Mouse (Mus musculus) MEL (cell line): ENCODE data around the gene Clcn3. TPM values are rescaled to one million over a fixed set of nuclear protein-coding genes. Genes with fewer than 3 reads are reported as not detected.

Experiments used
- DNase-seq: peaks from one replicate; pipeline ENCODE4 v3.0.0; 2011; ENCODE audit warnings: low read depth, low spot score
- H3K27ac ChIP-seq: 2 replicates; pipeline ENCODE4 v1.5.1; 2012; ENCODE audit warnings: low read depth, mild to moderate bottlenecking, control low read depth, low read length, moderate library complexity; ENCODE audit not compliant: control insufficient read depth
- H3K27me3 ChIP-seq, 2 experiments: fragments of 150-350 bp in 1 of 2; sonication (generic) in 1 of 2; 2 replicates each; pipeline ENCODE4 v1.6.1; 2012; ENCODE audit warnings: low read length in 2 of 2, mild to moderate bottlenecking in 2 of 2, improper control_type of control experiment in 1 of 2, moderate library complexity in 1 of 2; ENCODE audit not compliant: insufficient read depth in 2 of 2, control insufficient read depth in 1 of 2
- H3K36me3 ChIP-seq, 2 experiments: 2 replicates each; pipeline ENCODE4 v1.6.1; 2012 to 2014; ENCODE audit warnings: low read length in 2 of 2, improper control_type of control experiment in 1 of 2, inconsistent platforms in 1 of 2, mild to moderate bottlenecking in 1 of 2; ENCODE audit not compliant: insufficient read depth in 2 of 2, control insufficient read depth in 1 of 2
- H3K4me1 ChIP-seq, 2 experiments: fragments of 150-350 bp in 1 of 2; sonication (generic) in 1 of 2; 2 replicates each; pipeline ENCODE4 v1.6.1; 2012; ENCODE audit warnings: low read length in 2 of 2, improper control_type of control experiment in 1 of 2, mild to moderate bottlenecking in 1 of 2; ENCODE audit not compliant: insufficient read depth in 2 of 2, control insufficient read depth in 1 of 2
- H3K4me3 ChIP-seq, 2 experiments: fragments of 150-350 bp in 1 of 2; sonication (generic) in 1 of 2; 2 replicates each; pipeline ENCODE4 v1.5.1; 2012; ENCODE audit warnings: low read depth in 2 of 2, low read length in 2 of 2, mild to moderate bottlenecking in 2 of 2, moderate library complexity in 2 of 2, control low read depth in 1 of 2, improper control_type of control experiment in 1 of 2; ENCODE audit not compliant: control insufficient read depth in 1 of 2, insufficient read depth in 1 of 2
- H3K79me2 ChIP-seq: 2 replicates; pipeline ENCODE4 v1.6.1; 2012; ENCODE audit warnings: mild to moderate bottlenecking, low read length, moderate library complexity; ENCODE audit not compliant: control insufficient read depth, poor library complexity, insufficient read depth
- H3K9ac ChIP-seq: 2 replicates; pipeline ENCODE4 v1.6.1; 2012; ENCODE audit warnings: low read depth, mild to moderate bottlenecking, control low read depth, low read length, moderate library complexity; ENCODE audit not compliant: control insufficient read depth, poor library complexity, severe bottlenecking
- H3K9me3 ChIP-seq: fragments of 150-350 bp; sonication (generic); replicated peaks from 2 replicates; pipeline ENCODE4 v1.6.1; 2012; ENCODE audit warnings: mild to moderate bottlenecking, low read length, improper control_type of control experiment, moderate library complexity; ENCODE audit not compliant: insufficient read depth
- BHLHE40 ChIP-seq: IDR thresholded peaks from 2 replicates; pipeline ENCODE4 v1.6.1; 2012; ENCODE audit warnings: low read depth, mild to moderate bottlenecking, inconsistent platforms, low read length, improper control_type of control experiment, borderline replicate concordance
- CHD1 ChIP-seq: IDR thresholded peaks from 2 replicates; pipeline ENCODE4 v1.6.1; 2012; ENCODE audit warnings: low read depth, mild to moderate bottlenecking, inconsistent platforms, low read length, improper control_type of control experiment
- CTCF ChIP-seq, 3 experiments: IDR thresholded peaks in 2 of 3; conservative IDR thresholded peaks in 1 of 3; 2 replicates each; pipeline ENCODE4 v1.5.1; 2011 to 2012; ENCODE audit warnings: low read length in 3 of 3, low read depth in 2 of 3, mild to moderate bottlenecking in 2 of 3, improper control_type of control experiment in 1 of 3, inconsistent platforms in 1 of 3, mixed read lengths in 1 of 3, moderate library complexity in 1 of 3; ENCODE audit not compliant: control insufficient read depth in 1 of 3, insufficient read depth in 1 of 3, poor library complexity in 1 of 3, severe bottlenecking in 1 of 3
- E2F4 ChIP-seq: IDR thresholded peaks from 2 replicates; pipeline ENCODE4 v1.6.1; 2011; ENCODE audit warnings: low read depth, low read length, improper control_type of control experiment, borderline replicate concordance
- ELF1 ChIP-seq: IDR thresholded peaks from 2 replicates; pipeline ENCODE4 v1.6.1; 2014; ENCODE audit warnings: low read depth, mild to moderate bottlenecking, inconsistent platforms, low read length, improper control_type of control experiment, moderate library complexity
- EP300 ChIP-seq, 2 experiments: IDR thresholded peaks; 2 replicates each; pipeline ENCODE4 v1.6.1; 2011; ENCODE audit warnings: improper control_type of control experiment in 2 of 2, low read length in 2 of 2, low read depth in 1 of 2, mild to moderate bottlenecking in 1 of 2
- ETS1 ChIP-seq: IDR thresholded peaks from 2 replicates; pipeline ENCODE4 v1.6.1; 2012; ENCODE audit warnings: low read depth, mild to moderate bottlenecking, inconsistent platforms, low read length, improper control_type of control experiment, moderate library complexity
- GATA1 ChIP-seq: IDR thresholded peaks from 2 replicates; pipeline ENCODE4 v1.6.1; 2011; ENCODE audit warnings: low read depth, low read length, improper control_type of control experiment
- HCFC1 ChIP-seq: IDR thresholded peaks from 2 replicates; pipeline ENCODE4 v1.6.1; 2012; ENCODE audit warnings: low read depth, mild to moderate bottlenecking, inconsistent platforms, low read length, improper control_type of control experiment, moderate library complexity
- JUND ChIP-seq: IDR thresholded peaks from 2 replicates; pipeline ENCODE4 v1.6.1; 2011; ENCODE audit warnings: low read depth, mild to moderate bottlenecking, improper control_type of control experiment, low read length
- KAT2A ChIP-seq: conservative IDR thresholded peaks from 2 replicates; pipeline ENCODE4 v1.6.1; 2012; ENCODE audit warnings: low read depth, low read length, improper control_type of control experiment, inconsistent platforms
- MAFK ChIP-seq: IDR thresholded peaks from 2 replicates; pipeline ENCODE4 v1.6.1; 2011; ENCODE audit warnings: low read depth, mild to moderate bottlenecking, low read length, improper control_type of control experiment, borderline replicate concordance
- MAX ChIP-seq: IDR thresholded peaks from 2 replicates; pipeline ENCODE4 v1.6.1; 2011; ENCODE audit warnings: low read length, improper control_type of control experiment
- MYB ChIP-seq: IDR thresholded peaks from 2 replicates; pipeline ENCODE4 v1.6.1; 2011; ENCODE audit warnings: mild to moderate bottlenecking, low read depth, low read length, improper control_type of control experiment
- NELFE ChIP-seq: IDR thresholded peaks from 2 replicates; pipeline ENCODE4 v1.6.1; 2011; ENCODE audit warnings: low read depth, low read length, improper control_type of control experiment
- NRF1 ChIP-seq: IDR thresholded peaks from 2 replicates; pipeline ENCODE4 v1.6.1; 2014; ENCODE audit warnings: low read depth, mild to moderate bottlenecking, inconsistent platforms, low read length, improper control_type of control experiment, moderate library complexity; ENCODE audit not compliant: poor library complexity, insufficient read depth, severe bottlenecking
- POLR2A ChIP-seq, 2 experiments: IDR thresholded peaks; 2 replicates each; pipeline ENCODE4 v1.6.1; 2011 to 2012; ENCODE audit warnings: low read length in 2 of 2, mild to moderate bottlenecking in 2 of 2, control low read depth in 1 of 2, improper control_type of control experiment in 1 of 2, low read depth in 1 of 2, moderate library complexity in 1 of 2; ENCODE audit not compliant: control insufficient read depth in 1 of 2, insufficient read depth in 1 of 2, poor library complexity in 1 of 2
- POLR2AphosphoS2 ChIP-seq: IDR thresholded peaks from 2 replicates; pipeline ENCODE4 v1.6.1; 2011; ENCODE audit warnings: low read length, improper control_type of control experiment
- POLR2AphosphoS5 ChIP-seq: IDR thresholded peaks from 2 replicates; pipeline ENCODE4 v1.6.1; 2012; ENCODE audit warnings: low read depth, borderline replicate concordance, mild to moderate bottlenecking, inconsistent platforms, low read length, moderate library complexity, mixed read lengths
- RAD21 ChIP-seq: IDR thresholded peaks from 2 replicates; pipeline ENCODE4 v1.6.1; 2011; ENCODE audit warnings: mild to moderate bottlenecking, low read depth, low read length, improper control_type of control experiment
- RCOR1 ChIP-seq: IDR thresholded peaks from 2 replicates; pipeline ENCODE4 v1.6.1; 2012; ENCODE audit warnings: low read depth, mild to moderate bottlenecking, inconsistent platforms, low read length, improper control_type of control experiment
- SIN3A ChIP-seq: IDR thresholded peaks from 2 replicates; pipeline ENCODE4 v1.6.1; 2012; ENCODE audit warnings: low read length, improper control_type of control experiment, inconsistent platforms
- TAL1 ChIP-seq: IDR thresholded peaks from 2 replicates; pipeline ENCODE4 v1.6.1; 2012; ENCODE audit warnings: mild to moderate bottlenecking, inconsistent platforms, low read length, moderate library complexity, mixed read lengths
- TBP ChIP-seq: IDR thresholded peaks from 2 replicates; pipeline ENCODE4 v1.8.0; 2011; ENCODE audit warnings: low read depth, low read length, improper control_type of control experiment
- TCF12 ChIP-seq: IDR thresholded peaks from 2 replicates; pipeline ENCODE4 v1.6.1; 2014; ENCODE audit warnings: low read depth, mild to moderate bottlenecking, inconsistent platforms, low read length, improper control_type of control experiment, moderate library complexity
- UBTF ChIP-seq: IDR thresholded peaks from 2 replicates; pipeline ENCODE4 v1.6.1; 2012; ENCODE audit warnings: low read depth, mild to moderate bottlenecking, inconsistent platforms, low read length, improper control_type of control experiment, moderate library complexity, borderline replicate concordance; ENCODE audit not compliant: insufficient read depth
- USF1 ChIP-seq: IDR thresholded peaks from 2 replicates; pipeline ENCODE4 v1.6.1; 2014; ENCODE audit warnings: low read depth, mild to moderate bottlenecking, inconsistent platforms, low read length, improper control_type of control experiment, moderate library complexity
- ZC3H11A ChIP-seq: IDR thresholded peaks from 2 replicates; pipeline ENCODE4 v1.6.1; 2012; ENCODE audit warnings: low read depth, mild to moderate bottlenecking, inconsistent platforms, low read length, improper control_type of control experiment
- ZKSCAN1 ChIP-seq: IDR thresholded peaks from 2 replicates; pipeline ENCODE4 v1.6.1; 2012; ENCODE audit warnings: low read depth, mild to moderate bottlenecking, inconsistent platforms, low read length, improper control_type of control experiment, moderate library complexity
- ZMIZ1 ChIP-seq: IDR thresholded peaks from 2 replicates; pipeline ENCODE4 v1.6.1; 2012; ENCODE audit warnings: low read depth, mild to moderate bottlenecking, inconsistent platforms, low read length, improper control_type of control experiment, moderate library complexity
- polyA plus RNA-seq, 2 experiments: library from polyadenylated mRNA; stranded (reverse) in 1 of 2; unstranded in 1 of 2; fragments of >175 nt in 1 of 2; fragments of >200 nt in 1 of 2; gene quantifications; 2 replicates each; pipeline versions ENCODE4 v1.2.1 to v1.2.4; 2012; ENCODE audit warnings: low replicate concordance in 2 of 2, low read depth in 1 of 2; ENCODE audit not compliant: insufficient read length in 2 of 2, insufficient read depth in 1 of 2, missing spikeins in 1 of 2
- total RNA-seq: library from RNA; depleted of rRNA; stranded (reverse); fragments of 300-350 nt; gene quantifications from 2 replicates; pipeline ENCODE4 v1.2.3, GENCODE M21; 2012; rRNA removed

Clcn3 gene
- total RNA-seq (28.8 and 34.6 TPM in 2 replicates), polyA plus RNA-seq (10 to 100 TPM; 33.0 to 65.6 TPM)

GRCm38 (mm10) chr8:60982701-60983687, at the start of gene Clcn3:
TSS of gene Clcn3 (minus strand) at chr8:60983300.
- H3K9ac ChIP-seq: peak within 1 kb of the TSS; percentile 88
- peaks cover 40% of the 10 kb centered on the region for H3K79me2 ChIP-seq
- no peaks in the 10 kb centered on the region for H3K27me3 ChIP-seq
- no peak for TF ChIP-seq RAD21
- peak; percentile 79 for TF ChIP-seq TBP
- TF ChIP-seq USF1: no peak
- TF ChIP-seq SIN3A: peak; percentile 89
- peak; percentile 96 to 99 for TF ChIP-seq POLR2A (IDR thresholded peaks at IDR 0.05; ENCODE audit: control insufficient read depth in 1 of 2, insufficient read depth in 1 of 2, low read depth in 1 of 2, low read length in 2 of 2, poor library complexity in 1 of 2)
- TF ChIP-seq TAL1: no peak
- TF ChIP-seq E2F4: no peak
- TF ChIP-seq GATA1: no peak
- peak; percentile 67; the same call in 1 of the 2 replicates for TF ChIP-seq UBTF
- peak; percentile 89 for TF ChIP-seq HCFC1
- TF ChIP-seq MAFK: no peak
- TF ChIP-seq NRF1: peak; percentile 30; the same call in 1 of the 2 replicates
- peak; percentile 65; the same call in 1 of the 2 replicates for TF ChIP-seq ETS1
- TF ChIP-seq TCF12: peak; percentile 73
- TF ChIP-seq ZC3H11A: no peak; the same call in 1 of the 2 replicates
- peak; percentile 91 for TF ChIP-seq ZMIZ1
- peak; percentile 64 for TF ChIP-seq KAT2A
- peak; percentile 94 for TF ChIP-seq POLR2AphosphoS2
- TF ChIP-seq POLR2AphosphoS5: no peak; the same call in 1 of the 2 replicates
- no peak for TF ChIP-seq ZKSCAN1
- TF ChIP-seq BHLHE40: peak; percentile 76
- TF ChIP-seq JUND: no peak
- no peak for TF ChIP-seq CTCF (IDR thresholded peaks at IDR 0.05 in 2 of 3, conservative IDR thresholded peaks at IDR 0.05 in 1 of 3; ENCODE audit: control insufficient read depth in 1 of 3, insufficient read depth in 1 of 3, low read depth in 2 of 3, low read length in 3 of 3, poor library complexity in 1 of 3, severe bottlenecking in 1 of 3)
- peak; percentile 89; the same call in 1 of the 2 replicates for TF ChIP-seq MAX
- peak; percentile 71; the same call in 1 of the 2 replicates for TF ChIP-seq CHD1
- peak; percentile 50; the same call in 1 of the 2 replicates for TF ChIP-seq ELF1
- TF ChIP-seq MYB: peak; percentile 82
- TF ChIP-seq EP300 (IDR thresholded peaks at IDR 0.05; ENCODE audit: low read depth in 1 of 2, low read length in 2 of 2): peak in 1 of 2 experiments; percentile 27; a peak in 2 of 4 replicates
- no peak for TF ChIP-seq RCOR1
- TF ChIP-seq NELFE: peak; percentile 98
- H3K4me1 ChIP-seq: peaks cover 12 to 14% of the 10 kb centered on the region in 2 experiments
- H3K9me3 ChIP-seq: no peaks in the 10 kb centered on the region
- H3K4me3 ChIP-seq: peak within 1 kb of the TSS; percentile 88 to 94
- H3K27ac ChIP-seq: peak within 1 kb of the TSS; percentile 96
- DNase-seq: peak; percentile 99
- peaks cover 0 to 38% of the 10 kb centered on the region in 2 experiments; a peak in 2 of 4 replicates for H3K36me3 ChIP-seq
